Mouse (Mus musculus): ENCODE measurements at regions not wholly inside any gene's neighbourhood (a gene's known extent, or its start where the extent isn't known, plus 50 kb on each side); places are given as distances from the start of the nearest gene placed in this dataset.

- no peak overlapping the region for H3K27ac ChIP-seq (ENCODE audit: insufficient read depth, low read length)
- TF ChIP-seq CTCF (IDR thresholded peaks at IDR 0.05; ENCODE audit: extremely low read depth, insufficient read depth, low read length) (no peak), POLR2A (IDR thresholded peaks at IDR 0.05; ENCODE audit: extremely low read depth, insufficient read depth, low read length) (no peak)
- no peak overlapping the region for H3K4me3 ChIP-seq (ENCODE audit: insufficient read depth, low read length)
- H3K4me1 ChIP-seq (ENCODE audit: control insufficient read depth, insufficient read depth, low read length): peaks cover 5% of the 10 kb centered on the region
These were observed 63.7 kb upstream of the 1700020N01Rik start for GRCm38 (mm10) chr10:21529098-21529749.

GRCm38 (mm10) chr10:21532142-21532541 is 60.8 kb upstream of the 1700020N01Rik start:
- no peak for TF ChIP-seq CTCF (IDR thresholded peaks at IDR 0.05; ENCODE audit: extremely low read depth, insufficient read depth, low read length)
- TF ChIP-seq POLR2A (IDR thresholded peaks at IDR 0.05; ENCODE audit: extremely low read depth, insufficient read depth, low read length): no peak
- Histone ChIP-seq H3K27ac (ENCODE audit: insufficient read depth, low read length) (no peak overlapping the region), H3K4me1 (ENCODE audit: control insufficient read depth, insufficient read depth, low read length) (peaks cover 5% of the 10 kb centered on the region)

GRCm38 (mm10) chr10:21535631-21536030 is 57.3 kb upstream of the 1700020N01Rik start:
- H3K4me3 ChIP-seq (ENCODE audit: insufficient read depth, low read length): no peak overlapping the region
- TF ChIP-seq POLR2A (IDR thresholded peaks at IDR 0.05; ENCODE audit: extremely low read depth, insufficient read depth, low read length) (no peak), CTCF (IDR thresholded peaks at IDR 0.05; ENCODE audit: extremely low read depth, insufficient read depth, low read length) (no peak)
- no peak overlapping the region for H3K27ac ChIP-seq (ENCODE audit: insufficient read depth, low read length)
- H3K4me1 ChIP-seq (ENCODE audit: control insufficient read depth, insufficient read depth, low read length): no peaks in the 10 kb centered on the region

More at GRCm38 (mm10) chr10:21532142-21532541, 60.8 kb upstream of the 1700020N01Rik start:
- no peak overlapping the region for H3K4me3 ChIP-seq (ENCODE audit: insufficient read depth, low read length)

- no peak overlapping the region for H3K4me3 ChIP-seq (ENCODE audit: insufficient read depth, low read length)
- no peak overlapping the region for H3K27ac ChIP-seq (ENCODE audit: insufficient read depth, low read length)
- TF ChIP-seq POLR2A (IDR thresholded peaks at IDR 0.05; ENCODE audit: extremely low read depth, insufficient read depth, low read length) (no peak), CTCF (IDR thresholded peaks at IDR 0.05; ENCODE audit: extremely low read depth, insufficient read depth, low read length) (no peak)
- H3K4me1 ChIP-seq (ENCODE audit: control insufficient read depth, insufficient read depth, low read length): no peaks in the 10 kb centered on the region
These were observed 54.5 kb upstream of the 1700020N01Rik start for GRCm38 (mm10) chr10:21538481-21538880.
